Mouse (Mus musculus) adrenal gland, adult 18-20 months (tissue): ENCODE measurements at regions not wholly inside any gene's neighbourhood (a gene's known extent, or its start where the extent isn't known, plus 50 kb on each side); places are given as distances from the start of the nearest gene placed in this dataset.
"Not testable (repeated sequence)": the region's sequence is repeated elsewhere in the genome, so short reads cannot be mapped to it uniquely, and the experiment has no call there.

Experiments
- DNase-seq, 2 experiments: peaks; one replicate each; pipeline ENCODE4 v3.0.0; 2021 to 2022; ENCODE audit warnings: low spot score in 2 of 2

- DNase-seq = no peak
These were observed 53.4 kb downstream of the Rps12 start for GRCm38 (mm10) chr10:23733679-23734078.

- not testable (repeated sequence) for DNase-seq
These were observed 60.9 kb downstream of the Rps12 start for GRCm38 (mm10) chr10:23725960-23726714.

GRCm38 (mm10) chr10:23718124-23718523 lies 69.0 kb downstream of the Rps12 start:
- DNase-seq = no peak

GRCm38 (mm10) chr10:23715511-23715910 lies 71.6 kb downstream of the Rps12 start:
- DNase-seq = no peak

GRCm38 (mm10) chr10:23715101-23715500 lies 72.0 kb downstream of the Rps12 start:
- DNase-seq = no peak

- DNase-seq = no peak
These were observed 74.2 kb downstream of the Rps12 start for GRCm38 (mm10) chr10:23712691-23713378.

GRCm38 (mm10) chr10:23711416-23712171 lies 75.5 kb downstream of the Rps12 start:
- DNase-seq = no peak

GRCm38 (mm10) chr10:23710999-23711398 lies 76.1 kb downstream of the Rps12 start:
- no peak for DNase-seq

GRCm38 (mm10) chr10:23708261-23708660 lies 78.8 kb downstream of the Rps12 start:
- no peak for DNase-seq

GRCm38 (mm10) chr10:23707141-23707540 lies 79.9 kb downstream of the Rps12 start:
- no peak for DNase-seq

- DNase-seq = no peak
These were observed 83.0 kb downstream of the Rps12 start for GRCm38 (mm10) chr10:23704048-23704447.

GRCm38 (mm10) chr10:23691291-23691690 lies 95.8 kb downstream of the Rps12 start:
- no peak for DNase-seq

GRCm38 (mm10) chr10:23686969-23687368 lies 100.1 kb downstream of the Rps12 start:
- DNase-seq = no peak

- no peak for DNase-seq
These were observed 104.0 kb downstream of the Rps12 start for GRCm38 (mm10) chr10:23683078-23683477.

GRCm38 (mm10) chr10:23675911-23676310 lies 111.2 kb downstream of the Rps12 start:
- DNase-seq = no peak

GRCm38 (mm10) chr10:23674633-23675515 lies 112.2 kb downstream of the Rps12 start:
- no peak for DNase-seq

GRCm38 (mm10) chr10:23672296-23672695 lies 114.8 kb downstream of the Rps12 start:
- DNase-seq = no peak

- DNase-seq = peak; percentile 32 to 46
These were observed 115.6 kb downstream of the Rps12 start for GRCm38 (mm10) chr10:23671494-23671893.

- not testable (repeated sequence) for DNase-seq
These were observed 121.2 kb downstream of the Rps12 start for GRCm38 (mm10) chr10:23665916-23666315.

- no peak for DNase-seq
These were observed 160.9 kb downstream of the Rps12 start for GRCm38 (mm10) chr10:23626201-23626600.

GRCm38 (mm10) chr10:23612030-23612429 lies 175.0 kb downstream of the Rps12 start:
- DNase-seq = no peak
